Mouse (Mus musculus): ENCODE data around the gene Arf6.

The Arf6 gene

GRCm38 (mm10) chr12:69413303-69413702, 41.4 kb downstream of the Arf6 start:
- no peak for DNase-seq (ENCODE audit: extremely low spot score)

DNA sequence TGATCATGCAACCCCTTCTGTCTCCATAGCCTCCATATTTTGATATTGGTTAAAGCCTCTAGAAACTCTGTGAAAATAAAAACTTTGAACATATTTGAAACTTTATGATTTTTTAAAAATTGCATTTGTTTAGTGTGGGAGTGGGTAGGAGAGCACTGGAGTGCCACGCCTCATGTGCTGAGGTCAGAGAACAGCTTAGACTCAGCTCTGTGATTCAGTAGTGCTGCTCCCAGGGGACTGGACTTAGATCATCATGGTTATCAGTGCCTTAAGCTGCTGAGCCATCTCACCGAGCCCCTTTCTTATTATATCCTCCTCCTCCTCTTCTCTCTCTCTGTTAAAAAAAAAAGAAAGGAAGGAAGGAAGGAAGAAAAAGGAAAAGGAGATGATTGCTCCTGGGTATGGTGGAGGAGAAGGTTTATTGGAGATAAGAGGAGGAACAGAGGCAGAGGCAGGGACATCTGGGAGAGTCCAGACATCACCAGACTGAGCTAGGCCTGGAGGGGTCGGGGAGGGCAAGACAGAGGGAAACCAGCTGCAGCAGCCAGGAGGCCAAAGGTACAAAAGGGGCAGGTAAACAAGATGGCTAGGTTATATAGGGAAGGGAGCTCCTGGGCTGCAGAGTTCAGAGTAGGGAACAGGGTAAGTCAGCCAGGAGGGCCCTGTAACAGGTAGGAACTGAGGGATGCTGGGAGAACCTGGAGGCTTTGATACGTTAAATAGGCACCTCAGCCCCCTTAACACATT, 43.0 kb downstream of the Arf6 start:
- DNase-seq (ENCODE audit: extremely low spot score): no peak

- DNase-seq (ENCODE audit: extremely low spot score): no peak
These were observed 44.8 kb downstream of the Arf6 start for GRCm38 (mm10) chr12:69416793-69417192.

- no peak for DNase-seq (ENCODE audit: extremely low spot score)
These were observed 45.8 kb downstream of the Arf6 start for GRCm38 (mm10) chr12:69417701-69418291.

DNA sequence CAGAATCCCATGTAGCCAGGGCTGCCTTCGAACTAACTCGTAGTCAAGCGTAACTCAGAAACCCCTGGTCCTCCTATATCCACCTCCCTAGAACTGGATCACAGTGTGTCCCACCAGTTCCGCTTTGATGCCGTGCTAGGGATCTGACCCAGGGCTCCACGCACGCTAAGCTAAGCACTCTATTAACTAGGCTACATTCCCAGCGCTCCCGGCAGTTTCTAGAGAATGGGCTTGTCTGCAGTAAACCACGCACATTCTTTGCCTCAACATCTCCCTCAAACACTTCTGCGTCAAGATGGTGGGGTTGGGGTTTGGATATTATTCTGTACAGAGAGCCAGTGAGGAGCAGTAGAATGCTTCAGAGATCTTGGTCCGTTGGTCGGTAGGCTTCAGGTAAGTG, 46.7 kb downstream of the Arf6 start:
- no peak for DNase-seq (ENCODE audit: extremely low spot score)

GRCm38 (mm10) chr12:69419017-69419605, 47.2 kb downstream of the Arf6 start:
- no peak for DNase-seq (ENCODE audit: extremely low spot score)

DNA sequence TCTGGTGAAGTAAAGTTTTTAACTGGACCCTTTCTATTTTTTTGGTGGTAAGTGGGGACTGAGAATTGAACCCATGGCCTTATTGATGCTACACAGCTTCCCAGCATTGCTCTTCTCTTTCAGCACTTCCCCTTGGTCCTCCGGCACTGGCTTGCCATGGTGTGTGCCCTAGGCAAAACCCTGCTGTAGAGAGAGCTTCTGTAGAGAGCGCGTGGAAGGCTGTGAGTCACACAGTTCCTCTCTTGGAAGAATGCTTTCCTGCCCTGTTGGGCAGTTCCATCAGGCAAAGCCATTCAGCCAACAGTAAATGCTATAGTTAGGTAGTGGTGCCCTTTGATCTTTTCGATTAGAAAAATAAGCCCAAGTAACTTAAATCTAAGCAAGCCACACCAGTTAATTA, 47.7 kb downstream of the Arf6 start:
- DNase-seq (ENCODE audit: extremely low spot score): no peak

DNA sequence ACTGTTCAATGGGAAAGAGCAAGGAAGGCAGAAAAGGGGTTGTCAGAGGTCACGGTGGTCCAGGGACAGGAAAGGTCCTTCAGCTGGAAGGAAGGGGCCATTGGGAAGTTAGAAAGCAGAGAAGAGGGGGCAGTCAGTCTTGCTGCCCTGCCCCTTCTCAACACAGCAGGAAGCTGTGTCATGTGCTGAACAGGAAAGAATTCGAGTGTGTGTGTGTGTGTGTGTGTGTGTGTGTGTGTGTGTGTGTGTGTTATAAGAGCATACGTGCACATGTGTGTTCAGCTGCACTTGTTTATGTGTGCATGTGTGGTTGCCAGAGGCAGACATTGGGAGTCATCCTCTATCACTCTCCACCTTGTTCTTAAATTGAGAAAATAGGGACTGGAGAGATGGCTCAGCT, 48.8 kb downstream of the Arf6 start:
- DNase-seq (ENCODE audit: extremely low spot score): no peak

- no peak for DNase-seq (ENCODE audit: extremely low spot score)
These were observed 51.0 kb downstream of the Arf6 start for GRCm38 (mm10) chr12:69422827-69423537.

All from embryo, embryonic 9.5 days (tissue).